18 mouse cellular contexts compared by ENCODE assay signal in genomic region chr3:51087076-51087475, GRCm38 (mm10).
DNase-seq lines count a peak whose midpoint lies in the region; ATAC-seq and TF ChIP-seq lines count a peak whose summit lies in the region.
"Had no signal": no experiment of that assay in that cellular context is flagged by ENCODE, and none has a peak within 500 bp of the region (broad histone marks: within the 10 kb centered on the region; RNA-seq: fewer than 3 reads in every experiment).

No protein-coding gene starts in this region.

- peaks cover 10% of the 10 kb centered on the region for H3K4me1 ChIP-seq in forebrain, embryonic 11.5 days (replicated peaks; ENCODE audit: control insufficient read depth, insufficient read depth, low read length)
- peaks cover 51% of the 10 kb centered on the region for H3K4me1 ChIP-seq in forebrain, embryonic 10.5 days
- H3K4me1 ChIP-seq in forebrain, postnatal 0 days (ENCODE audit: insufficient read depth): peaks cover 17% of the 10 kb centered on the region
- H3K4me1 ChIP-seq: heart, embryonic 12.5 days had no signal

- H3K4me3 ChIP-seq in forebrain, embryonic 11.5 days (ENCODE audit: low read depth, low read length): no peak overlapping the region
- H3K4me3 ChIP-seq in forebrain, embryonic 10.5 days: no peak overlapping the region
- H3K4me3 ChIP-seq in forebrain, postnatal 0 days (ENCODE audit: low read depth, low read length): no peak overlapping the region
- H3K4me3 ChIP-seq: embryonic facial prominence, embryonic 12.5 days; heart, embryonic 12.5 days; hindbrain, embryonic 10.5 days had no signal

- TF ChIP-seq CTCF in brain, embryonic 14.5 days (IDR thresholded peaks at IDR 0.05; ENCODE audit: borderline replicate concordance, extremely low read depth, insufficient read depth, insufficient read length): no peak
- TF ChIP-seq CTCF in forebrain, postnatal 0 days (IDR thresholded peaks at IDR 0.05; ENCODE audit: low read depth): no peak

- 86% methylated on average over 4 of the region's 4 CpGs for WGBS in forebrain, embryonic 11.5 days
- 88% methylated on average over 4 of the region's 4 CpGs for WGBS in forebrain, embryonic 10.5 days
- 51% methylated on average over 4 of the region's 4 CpGs for WGBS in forebrain, postnatal 0 days

- H3K9me3 ChIP-seq in forebrain, embryonic 11.5 days (ENCODE audit: control insufficient read depth, low read length): no peaks in the 10 kb centered on the region
- H3K9me3 ChIP-seq in forebrain, embryonic 10.5 days: no peaks in the 10 kb centered on the region
- H3K9me3 ChIP-seq in forebrain, postnatal 0 days (ENCODE audit: low read length): no peaks in the 10 kb centered on the region
- H3K9me3 ChIP-seq: embryonic facial prominence, embryonic 12.5 days; heart, embryonic 12.5 days; hindbrain, embryonic 10.5 days had no signal

- no peak overlapping the region for H3K4me2 ChIP-seq in forebrain, embryonic 11.5 days (ENCODE audit: low read depth, low read length, severe bottlenecking)
- no peak overlapping the region for H3K4me2 ChIP-seq in forebrain, postnatal 0 days (ENCODE audit: low read depth)
- H3K4me2 ChIP-seq: embryonic facial prominence, embryonic 12.5 days; heart, embryonic 12.5 days; hindbrain, embryonic 14.5 days had no signal

- no peak overlapping the region for H3K27ac ChIP-seq in forebrain, embryonic 11.5 days (ENCODE audit: low read depth, low read length)
- no peak overlapping the region for H3K27ac ChIP-seq in forebrain, embryonic 10.5 days
- peak overlapping the region; percentile 21; the same call in 1 of the 2 replicates for H3K27ac ChIP-seq in forebrain, postnatal 0 days (ENCODE audit: low read depth, low read length)
- H3K27ac ChIP-seq: embryonic facial prominence, embryonic 12.5 days; hindbrain, embryonic 10.5 days; hindbrain, embryonic 14.5 days had no signal

- DNase-seq in forebrain, embryonic 11.5 days (ENCODE audit: low spot score): peak; percentile 35
- DNase-seq in forebrain, embryonic 10.5 days (ENCODE audit: extremely low spot score, low spot score): no peak
- peak; percentile 36 for DNase-seq in A20 (ENCODE audit: low read depth, low spot score)
- DNase-seq in brain, embryonic 14.5 days (ENCODE audit: low read depth): peak; percentile 55
- DNase-seq in forebrain, postnatal 0 days: no peak
- no peak for DNase-seq in kidney, adult 8-10 months
- DNase-seq in kidney, postnatal 36 days: no peak
- DNase-seq: cerebellum, adult 11 months; cerebellum, adult 9-10 months; cerebellum, postnatal 25 days; gastrocnemius, postnatal 10 days; kidney, adult 2 months had no signal

- H3K36me3 ChIP-seq in forebrain, embryonic 11.5 days (ENCODE audit: control insufficient read depth, insufficient read depth, low read length): no peaks in the 10 kb centered on the region
- H3K36me3 ChIP-seq in forebrain, embryonic 10.5 days (replicated peaks): no peaks in the 10 kb centered on the region
- H3K36me3 ChIP-seq in forebrain, postnatal 0 days (ENCODE audit: insufficient read depth): no peaks in the 10 kb centered on the region
- H3K36me3 ChIP-seq: embryonic facial prominence, embryonic 12.5 days; heart, embryonic 12.5 days; hindbrain, embryonic 10.5 days had no signal

- H3K27me3 ChIP-seq in forebrain, embryonic 11.5 days (ENCODE audit: control insufficient read depth, insufficient read depth, low read length): no peaks in the 10 kb centered on the region
- H3K27me3 ChIP-seq in forebrain, embryonic 10.5 days (ENCODE audit: poor library complexity, severe bottlenecking): no peaks in the 10 kb centered on the region
- H3K27me3 ChIP-seq in forebrain, postnatal 0 days (ENCODE audit: insufficient read depth, low read length): no peaks in the 10 kb centered on the region
- H3K27me3 ChIP-seq: embryonic facial prominence, embryonic 12.5 days; heart, embryonic 12.5 days; Patski had no signal

- no peak for ATAC-seq in forebrain, embryonic 11.5 days (replicated peaks; ENCODE audit: low FRiP score)
- no peak for ATAC-seq in forebrain, postnatal 0 days
- ATAC-seq: intestine, embryonic 16.5 days; Patski had no signal

- H3K9ac ChIP-seq in forebrain, embryonic 11.5 days (ENCODE audit: low read length): no peak overlapping the region
- no peak overlapping the region for H3K9ac ChIP-seq in forebrain, postnatal 0 days
- H3K9ac ChIP-seq: embryonic facial prominence, embryonic 12.5 days; heart, embryonic 12.5 days; hindbrain, embryonic 14.5 days had no signal

- no peak for TF ChIP-seq POLR2A in brain, embryonic 14.5 days (IDR thresholded peaks at IDR 0.05; ENCODE audit: borderline replicate concordance, extremely low read depth, insufficient read depth, insufficient read length, poor library complexity, severe bottlenecking)

Comparison
In these comparisons a context has a peak if more than half of its experiments do, and no peak if none do; other contexts are left out.
1. DNase-seq: peak in forebrain, embryonic 11.5 days (single experiment), A20 (single experiment) and brain, embryonic 14.5 days (single experiment); none in forebrain, embryonic 10.5 days (single experiment), forebrain, postnatal 0 days (single experiment), kidney, adult 8-10 months (0 of 2) and kidney, postnatal 36 days (0 of 2).